Mouse (Mus musculus) MEL (cell line): ENCODE results near the gene Sema3f. TPM values are rescaled to one million over a fixed set of nuclear protein-coding genes. Genes with fewer than 3 reads are reported as not detected.

ENCODE experiments used
- DNase-seq: peaks from one replicate; pipeline ENCODE4 v3.0.0; 2011; ENCODE audit warnings: low read depth, low spot score
- H3K27ac ChIP-seq: 2 replicates; pipeline ENCODE4 v1.5.1; 2012; ENCODE audit warnings: low read depth, mild to moderate bottlenecking, control low read depth, low read length, moderate library complexity; ENCODE audit not compliant: control insufficient read depth
- H3K27me3 ChIP-seq, 2 experiments: fragments of 150-350 bp in 1 of 2; sonication (generic) in 1 of 2; 2 replicates each; pipeline ENCODE4 v1.6.1; 2012; ENCODE audit warnings: low read length in 2 of 2, mild to moderate bottlenecking in 2 of 2, improper control_type of control experiment in 1 of 2, moderate library complexity in 1 of 2; ENCODE audit not compliant: insufficient read depth in 2 of 2, control insufficient read depth in 1 of 2
- H3K36me3 ChIP-seq, 2 experiments: 2 replicates each; pipeline ENCODE4 v1.6.1; 2012 to 2014; ENCODE audit warnings: low read length in 2 of 2, improper control_type of control experiment in 1 of 2, inconsistent platforms in 1 of 2, mild to moderate bottlenecking in 1 of 2; ENCODE audit not compliant: insufficient read depth in 2 of 2, control insufficient read depth in 1 of 2
- H3K4me1 ChIP-seq, 2 experiments: fragments of 150-350 bp in 1 of 2; sonication (generic) in 1 of 2; 2 replicates each; pipeline ENCODE4 v1.6.1; 2012; ENCODE audit warnings: low read length in 2 of 2, improper control_type of control experiment in 1 of 2, mild to moderate bottlenecking in 1 of 2; ENCODE audit not compliant: insufficient read depth in 2 of 2, control insufficient read depth in 1 of 2
- H3K4me3 ChIP-seq, 2 experiments: fragments of 150-350 bp in 1 of 2; sonication (generic) in 1 of 2; 2 replicates each; pipeline ENCODE4 v1.5.1; 2012; ENCODE audit warnings: low read depth in 2 of 2, low read length in 2 of 2, mild to moderate bottlenecking in 2 of 2, moderate library complexity in 2 of 2, control low read depth in 1 of 2, improper control_type of control experiment in 1 of 2; ENCODE audit not compliant: control insufficient read depth in 1 of 2, insufficient read depth in 1 of 2
- H3K79me2 ChIP-seq: 2 replicates; pipeline ENCODE4 v1.6.1; 2012; ENCODE audit warnings: mild to moderate bottlenecking, low read length, moderate library complexity; ENCODE audit not compliant: control insufficient read depth, poor library complexity, insufficient read depth
- H3K9ac ChIP-seq: 2 replicates; pipeline ENCODE4 v1.6.1; 2012; ENCODE audit warnings: low read depth, mild to moderate bottlenecking, control low read depth, low read length, moderate library complexity; ENCODE audit not compliant: control insufficient read depth, poor library complexity, severe bottlenecking
- H3K9me3 ChIP-seq: fragments of 150-350 bp; sonication (generic); replicated peaks from 2 replicates; pipeline ENCODE4 v1.6.1; 2012; ENCODE audit warnings: mild to moderate bottlenecking, low read length, improper control_type of control experiment, moderate library complexity; ENCODE audit not compliant: insufficient read depth
- CHD2 ChIP-seq: IDR thresholded peaks from 2 replicates; pipeline ENCODE4 v1.6.1; 2011; ENCODE audit warnings: low read length, improper control_type of control experiment
- CTCF ChIP-seq, 3 experiments: IDR thresholded peaks in 2 of 3; conservative IDR thresholded peaks in 1 of 3; 2 replicates each; pipeline ENCODE4 v1.5.1; 2011 to 2012; ENCODE audit warnings: low read length in 3 of 3, low read depth in 2 of 3, mild to moderate bottlenecking in 2 of 3, improper control_type of control experiment in 1 of 3, inconsistent platforms in 1 of 3, mixed read lengths in 1 of 3, moderate library complexity in 1 of 3; ENCODE audit not compliant: control insufficient read depth in 1 of 3, insufficient read depth in 1 of 3, poor library complexity in 1 of 3, severe bottlenecking in 1 of 3
- EP300 ChIP-seq, 2 experiments: IDR thresholded peaks; 2 replicates each; pipeline ENCODE4 v1.6.1; 2011; ENCODE audit warnings: improper control_type of control experiment in 2 of 2, low read length in 2 of 2, low read depth in 1 of 2, mild to moderate bottlenecking in 1 of 2
- HCFC1 ChIP-seq: IDR thresholded peaks from 2 replicates; pipeline ENCODE4 v1.6.1; 2012; ENCODE audit warnings: low read depth, mild to moderate bottlenecking, inconsistent platforms, low read length, improper control_type of control experiment, moderate library complexity
- KAT2A ChIP-seq: conservative IDR thresholded peaks from 2 replicates; pipeline ENCODE4 v1.6.1; 2012; ENCODE audit warnings: low read depth, low read length, improper control_type of control experiment, inconsistent platforms
- MAX ChIP-seq: IDR thresholded peaks from 2 replicates; pipeline ENCODE4 v1.6.1; 2011; ENCODE audit warnings: low read length, improper control_type of control experiment
- NRF1 ChIP-seq: IDR thresholded peaks from 2 replicates; pipeline ENCODE4 v1.6.1; 2014; ENCODE audit warnings: low read depth, mild to moderate bottlenecking, inconsistent platforms, low read length, improper control_type of control experiment, moderate library complexity; ENCODE audit not compliant: poor library complexity, insufficient read depth, severe bottlenecking
- POLR2AphosphoS5 ChIP-seq: IDR thresholded peaks from 2 replicates; pipeline ENCODE4 v1.6.1; 2012; ENCODE audit warnings: low read depth, borderline replicate concordance, mild to moderate bottlenecking, inconsistent platforms, low read length, moderate library complexity, mixed read lengths
- RAD21 ChIP-seq: IDR thresholded peaks from 2 replicates; pipeline ENCODE4 v1.6.1; 2011; ENCODE audit warnings: mild to moderate bottlenecking, low read depth, low read length, improper control_type of control experiment
- TAL1 ChIP-seq: IDR thresholded peaks from 2 replicates; pipeline ENCODE4 v1.6.1; 2012; ENCODE audit warnings: mild to moderate bottlenecking, inconsistent platforms, low read length, moderate library complexity, mixed read lengths
- USF1 ChIP-seq: IDR thresholded peaks from 2 replicates; pipeline ENCODE4 v1.6.1; 2014; ENCODE audit warnings: low read depth, mild to moderate bottlenecking, inconsistent platforms, low read length, improper control_type of control experiment, moderate library complexity
- ZKSCAN1 ChIP-seq: IDR thresholded peaks from 2 replicates; pipeline ENCODE4 v1.6.1; 2012; ENCODE audit warnings: low read depth, mild to moderate bottlenecking, inconsistent platforms, low read length, improper control_type of control experiment, moderate library complexity
- ZMIZ1 ChIP-seq: IDR thresholded peaks from 2 replicates; pipeline ENCODE4 v1.6.1; 2012; ENCODE audit warnings: low read depth, mild to moderate bottlenecking, inconsistent platforms, low read length, improper control_type of control experiment, moderate library complexity
- polyA plus RNA-seq, 2 experiments: library from polyadenylated mRNA; stranded (reverse) in 1 of 2; unstranded in 1 of 2; fragments of >175 nt in 1 of 2; fragments of >200 nt in 1 of 2; gene quantifications; 2 replicates each; pipeline versions ENCODE4 v1.2.1 to v1.2.4; 2012; ENCODE audit warnings: low replicate concordance in 2 of 2, low read depth in 1 of 2; ENCODE audit not compliant: insufficient read length in 2 of 2, insufficient read depth in 1 of 2, missing spikeins in 1 of 2
- total RNA-seq: library from RNA; depleted of rRNA; stranded (reverse); fragments of 300-350 nt; gene quantifications from 2 replicates; pipeline ENCODE4 v1.2.3, GENCODE M21; 2012

Sema3f gene
- total and polyA plus RNA-seq, 3 experiments: not detected

DNA sequence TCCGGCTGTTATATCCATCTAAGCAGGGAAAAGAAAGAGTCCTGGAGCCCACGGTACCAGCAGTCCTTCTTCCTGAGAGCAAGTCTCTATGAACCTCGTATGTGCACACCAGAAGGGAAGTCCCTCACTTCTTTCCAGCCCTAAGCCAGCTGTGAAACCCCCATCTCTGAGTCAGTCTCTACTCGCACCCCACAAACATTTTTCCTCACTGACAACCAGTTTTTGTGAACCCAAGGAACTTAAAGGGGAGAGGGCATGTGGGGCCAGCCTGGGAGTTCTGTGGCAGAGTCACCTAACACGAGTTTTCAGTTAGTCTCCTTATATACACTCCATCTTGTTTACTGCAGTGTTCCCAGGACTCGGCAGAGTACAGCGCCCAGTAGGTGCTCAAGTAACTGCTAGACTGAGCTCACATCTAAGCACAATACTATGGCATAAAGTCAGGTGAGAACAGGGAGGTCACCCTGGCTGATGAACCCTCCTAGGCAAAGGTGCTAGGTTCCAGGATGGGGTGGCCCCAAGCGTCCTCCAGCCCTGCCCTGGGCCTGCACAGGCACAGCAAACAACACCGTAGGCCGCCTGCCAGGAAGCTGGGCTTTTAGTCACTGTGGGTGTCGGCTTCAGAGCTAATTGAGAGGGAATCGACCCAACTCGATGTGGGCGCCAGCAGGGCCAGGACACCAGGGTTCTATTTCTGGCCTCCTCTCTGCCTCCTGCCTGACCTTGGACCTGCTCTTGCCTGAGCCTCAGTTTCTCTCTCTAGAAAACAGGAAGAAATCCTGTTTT is 6.7 kb downstream of the Sema3f start:
- H3K27me3 ChIP-seq: peaks cover 6 to 9% of the 10 kb centered on the region in 2 experiments; a peak in 3 of 4 replicates
- H3K4me3 ChIP-seq: no peak overlapping the region

DNA sequence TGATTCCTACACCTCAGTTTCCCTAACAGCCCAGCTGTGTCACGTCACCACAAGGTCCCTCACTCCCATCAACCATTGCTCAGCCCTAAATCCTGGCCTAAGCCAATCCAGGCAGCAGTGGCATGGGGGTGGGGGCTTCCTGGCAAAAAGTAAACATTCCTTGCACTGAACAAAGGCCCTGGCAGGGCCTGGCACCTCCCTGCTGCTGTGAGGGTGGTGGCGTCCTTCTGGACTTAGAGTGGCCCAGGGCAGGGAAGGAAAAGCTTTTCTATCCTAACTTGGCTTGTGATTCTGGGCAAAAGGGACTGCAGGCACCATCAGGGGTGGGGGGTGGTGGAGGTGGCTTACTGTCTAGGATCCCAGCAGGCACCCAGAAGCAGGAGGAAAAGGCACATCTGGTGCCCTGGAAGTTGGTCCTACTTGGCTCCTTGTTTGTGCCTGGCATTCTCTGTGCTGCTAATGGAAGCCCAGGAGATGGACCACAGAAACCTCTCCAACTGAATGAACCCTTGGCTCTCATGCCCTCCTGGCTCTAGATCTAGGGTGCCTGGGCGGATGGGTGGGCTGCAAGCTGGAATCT is 7.6 kb downstream of the Sema3f start:
- H3K79me2 ChIP-seq: no peaks in the 10 kb centered on the region
- peaks cover 8 to 9% of the 10 kb centered on the region in 2 experiments; a peak in 3 of 4 replicates for H3K27me3 ChIP-seq
- H3K9ac ChIP-seq: no peak overlapping the region
- no peaks in the 10 kb centered on the region for H3K4me1 ChIP-seq
- no peak for DNase-seq
- H3K36me3 ChIP-seq: no peaks in the 10 kb centered on the region
- H3K4me3 ChIP-seq: no peak overlapping the region
- no peak for TF ChIP-seq USF1
- TF ChIP-seq MAX: no peak
- TF ChIP-seq NRF1: no peak
- TF ChIP-seq POLR2AphosphoS5: no peak
- no peak for TF ChIP-seq CTCF (IDR thresholded peaks at IDR 0.05 in 2 of 3, conservative IDR thresholded peaks at IDR 0.05 in 1 of 3; ENCODE audit: control insufficient read depth in 1 of 3, insufficient read depth in 1 of 3, low read depth in 2 of 3, low read length in 3 of 3, poor library complexity in 1 of 3, severe bottlenecking in 1 of 3)
- no peak for TF ChIP-seq TAL1
- no peak for TF ChIP-seq RAD21
- TF ChIP-seq KAT2A: no peak
- no peak overlapping the region for H3K27ac ChIP-seq
- no peaks in the 10 kb centered on the region for H3K9me3 ChIP-seq

More for the DNA sequence above, 6.7 kb downstream of the Sema3f start:
- H3K36me3 ChIP-seq: no peaks in the 10 kb centered on the region
- H3K9me3 ChIP-seq: no peaks in the 10 kb centered on the region
- H3K27ac ChIP-seq: no peak overlapping the region
- no peak for TF ChIP-seq POLR2AphosphoS5
- no peak for TF ChIP-seq CHD2
- TF ChIP-seq EP300 (IDR thresholded peaks at IDR 0.05; ENCODE audit: low read depth in 1 of 2, low read length in 2 of 2): no peak
- no peak for TF ChIP-seq KAT2A
- TF ChIP-seq MAX: no peak
- no peak for TF ChIP-seq ZMIZ1
- no peak for TF ChIP-seq ZKSCAN1
- no peak for TF ChIP-seq HCFC1
- no peaks in the 10 kb centered on the region for H3K4me1 ChIP-seq
- no peaks in the 10 kb centered on the region for H3K79me2 ChIP-seq
- no peak overlapping the region for H3K9ac ChIP-seq
- no peak for DNase-seq
